Mouse (Mus musculus): ENCODE measurements at regions not wholly inside any gene's neighbourhood (a gene's known extent, or its start where the extent isn't known, plus 50 kb on each side); places are given as distances from the start of the nearest gene placed in this dataset.

DNA sequence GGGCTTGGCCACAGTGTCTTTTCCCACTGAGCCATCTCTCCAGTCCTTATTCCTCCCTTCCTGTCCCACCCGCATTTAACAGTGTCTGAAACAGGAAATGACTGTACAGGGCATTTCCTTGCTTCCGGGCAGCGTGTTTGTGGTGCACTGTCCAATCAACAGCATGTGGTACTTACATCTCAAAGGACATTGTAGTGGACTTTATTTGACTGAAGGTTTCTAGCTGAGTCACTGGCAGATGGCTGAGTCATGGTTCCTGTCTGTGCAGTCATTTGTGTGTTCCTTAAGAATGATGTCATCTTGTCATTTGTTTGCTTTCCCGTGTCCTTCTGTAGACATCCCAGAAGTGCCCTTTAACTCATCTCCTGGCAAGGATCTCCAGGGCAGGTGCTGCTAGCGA is 50.2 kb upstream of the Aldh1a3 start:
- no peak for TF ChIP-seq ZMIZ1 (IDR thresholded peaks at IDR 0.05; ENCODE audit: low read depth, low read length)
- no peak for TF ChIP-seq POLR2A (IDR thresholded peaks at IDR 0.05; ENCODE audit: low read depth, low read length)
- no peak for TF ChIP-seq CTCF (conservative IDR thresholded peaks at IDR 0.05 in 1 of 2, IDR thresholded peaks at IDR 0.05 in 1 of 2; ENCODE audit: low read depth in 2 of 2, low read length in 2 of 2)
- TF ChIP-seq TBP (conservative IDR thresholded peaks at IDR 0.05; ENCODE audit: low read depth, low read length): no peak
- no peak for TF ChIP-seq TCF12 (IDR thresholded peaks at IDR 0.05; ENCODE audit: low read depth, low read length)
- TF ChIP-seq MAX (IDR thresholded peaks at IDR 0.05; ENCODE audit: low read length): no peak
- no peak for TF ChIP-seq NRF1 (IDR thresholded peaks at IDR 0.05; ENCODE audit: low read depth, low read length)
- TF ChIP-seq USF1 (IDR thresholded peaks at IDR 0.05; ENCODE audit: low read depth, low read length): no peak
